Mouse (Mus musculus): ENCODE measurements around the gene Trim10. TPM values are rescaled to one million over a fixed set of nuclear protein-coding genes. Genes with fewer than 3 reads are reported as not detected.

The Trim10 gene
- polyA plus RNA-seq, 1 experiment from 2014 or later = 1.7 TPM

DNA sequence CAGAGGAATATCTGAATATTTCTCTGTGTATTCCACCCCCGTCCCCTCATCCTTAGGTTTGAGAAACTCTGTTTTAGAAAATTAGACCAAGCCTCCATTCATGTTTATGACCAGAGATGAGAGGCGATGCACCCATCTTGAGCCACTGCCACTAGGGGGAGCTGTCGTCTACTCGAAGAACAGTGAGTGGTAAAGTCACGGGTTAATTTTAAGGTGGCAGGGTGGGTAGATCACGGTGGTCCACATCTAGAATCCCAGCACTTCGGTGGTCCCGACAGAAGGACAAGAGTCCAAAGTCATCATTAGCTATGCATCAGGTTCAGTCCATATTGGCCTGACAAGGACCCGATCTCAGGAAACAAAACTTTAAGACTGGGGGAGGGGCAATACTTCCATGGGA is 45.7 kb downstream of the Trim10 start:
- H3K36me3 ChIP-seq = no peaks in the 10 kb centered on the region
- whole genome bisulfite sequencing = 15% methylated on average over 9 of the region's 9 CpGs
- no peak for ATAC-seq (ENCODE audit: insufficient number of reproducible peaks, low FRiP score, low TSS enrichment, low read depth)

GRCm38 (mm10) chr17:36920239-36920638 is 50.9 kb downstream of the Trim10 start:
- H3K4me2 ChIP-seq (replicated peaks) = no peak overlapping the region
- no peak overlapping the region for H3K4me3 ChIP-seq (replicated peaks)

More for the DNA sequence above, 45.7 kb downstream of the Trim10 start:
- Histone ChIP-seq H3K27me3 (0 out of 2 replicates have a peak, but pooled peaks cover 5% of the 10 kb centered on the region), H3K27ac (replicated peaks) (no peak overlapping the region), H3K9me3 (replicated peaks) (no peaks in the 10 kb centered on the region), H3K4me3 (replicated peaks) (no peak overlapping the region), H3K4me1 (no peaks in the 10 kb centered on the region), H3K4me2 (replicated peaks) (no peak overlapping the region), H3K9ac (no peak overlapping the region)

DNA sequence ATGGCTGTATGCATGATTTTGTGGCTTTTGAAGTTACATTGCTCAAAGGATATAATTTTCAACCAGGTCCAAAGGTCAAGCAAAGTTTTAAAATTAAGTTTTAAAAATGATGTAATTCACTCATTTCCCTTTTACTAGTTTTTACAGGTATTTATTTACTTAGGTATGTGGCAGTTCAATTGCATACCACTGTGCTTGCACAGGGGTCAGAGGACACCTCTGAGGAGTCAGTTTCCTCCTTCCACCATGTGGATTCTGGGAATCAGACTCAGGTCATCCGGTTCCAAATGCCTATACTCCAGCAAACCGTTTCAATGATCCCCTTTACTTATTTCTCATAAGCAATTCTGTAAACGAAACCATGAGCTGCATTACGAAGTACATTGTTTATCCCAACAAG is 53.3 kb downstream of the Trim10 start:
- WGBS = 69% methylated on average over 4 of the region's 4 CpGs
- Histone ChIP-seq H3K36me3 (no peaks in the 10 kb centered on the region), H3K4me2 (replicated peaks) (no peak overlapping the region), H3K4me1 (no peaks in the 10 kb centered on the region), H3K9ac (no peak overlapping the region), H3K27ac (replicated peaks) (no peak overlapping the region), H3K9me3 (replicated peaks) (no peaks in the 10 kb centered on the region), H3K4me3 (replicated peaks) (no peak overlapping the region), H3K27me3 (no peaks in the 10 kb centered on the region)
- no peak for ATAC-seq (ENCODE audit: insufficient number of reproducible peaks, low FRiP score, low TSS enrichment, low read depth)

More at GRCm38 (mm10) chr17:36920239-36920638, 50.9 kb downstream of the Trim10 start:
- no peak overlapping the region for H3K9ac ChIP-seq
- no peaks in the 10 kb centered on the region for H3K4me1 ChIP-seq
- 48% methylated on average over 15 of the region's 15 CpGs for WGBS
- no peaks in the 10 kb centered on the region for H3K9me3 ChIP-seq (replicated peaks)
- 0 out of 2 replicates have a peak, but pooled peaks cover 5% of the 10 kb centered on the region for H3K27me3 ChIP-seq
- ATAC-seq (ENCODE audit: insufficient number of reproducible peaks, low FRiP score, low TSS enrichment, low read depth) = no peak
- no peaks in the 10 kb centered on the region for H3K36me3 ChIP-seq
- no peak overlapping the region for H3K27ac ChIP-seq (replicated peaks)

DNA sequence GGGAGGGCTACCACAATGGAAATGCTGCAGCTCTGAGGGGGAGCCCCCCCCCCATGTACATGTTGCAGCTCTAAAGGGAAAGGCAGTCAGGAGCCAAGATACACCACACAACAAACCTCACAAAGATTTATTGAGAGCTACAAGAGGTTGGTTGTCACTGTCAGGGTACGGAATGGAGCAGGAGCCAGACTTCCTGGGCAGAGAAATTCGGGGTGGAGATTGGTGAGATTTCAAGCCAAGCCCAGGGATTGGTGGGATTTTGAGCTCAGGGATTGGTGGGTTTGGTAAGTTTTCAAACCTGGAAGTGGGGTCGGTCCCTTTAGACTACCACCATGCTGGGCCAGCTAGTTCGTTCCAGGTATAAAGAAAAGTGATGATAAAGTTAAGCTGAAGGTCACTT is 54.1 kb downstream of the Trim10 start:
- Histone ChIP-seq H3K27ac (replicated peaks) (no peak overlapping the region), H3K4me2 (replicated peaks) (no peak overlapping the region), H3K4me3 (replicated peaks) (no peak overlapping the region), H3K9ac (no peak overlapping the region), H3K27me3 (no peaks in the 10 kb centered on the region), H3K9me3 (replicated peaks) (no peaks in the 10 kb centered on the region), H3K36me3 (no peaks in the 10 kb centered on the region), H3K4me1 (no peaks in the 10 kb centered on the region)
- 63% methylated on average over 4 of the region's 4 CpGs for WGBS
- no peak for ATAC-seq (ENCODE audit: insufficient number of reproducible peaks, low FRiP score, low TSS enrichment, low read depth)

Other genes with a start within 250 kb of the Trim10 start
- gene H2-M9, start 226.9 kb upstream of the Trim10 start, polyA plus RNA-seq (2015; fragmentation: Nextera tagmentation; extraction: Ambion mirVana) = not detected in 2 replicates
- gene H2-M1, start 197.4 kb upstream of the Trim10 start, polyA plus RNA-seq (2015; fragmentation: Nextera tagmentation; extraction: Ambion mirVana) = not detected in 2 replicates
- not detected in 2 replicates for gene H2-M10.5, start 96.7 kb upstream of the Trim10 start, polyA plus RNA-seq (2015; fragmentation: Nextera tagmentation; extraction: Ambion mirVana)
- gene H2-M10.6, start 57.4 kb upstream of the Trim10 start, polyA plus RNA-seq (2015; fragmentation: Nextera tagmentation; extraction: Ambion mirVana) = not detected in 2 replicates
- gene Trim26, start 32.4 kb upstream of the Trim10 start, polyA plus RNA-seq (2015; fragmentation: Nextera tagmentation; extraction: Ambion mirVana) = 43.3 and 45.3 TPM in 2 replicates
- 0.15 and 0.17 TPM in 2 replicates for gene Trim15, start 2.4 kb upstream of the Trim10 start, polyA plus RNA-seq (2015; fragmentation: Nextera tagmentation; extraction: Ambion mirVana)
- gene Trim40, start 20.5 kb downstream of the Trim10 start, polyA plus RNA-seq (2015; fragmentation: Nextera tagmentation; extraction: Ambion mirVana) = not detected in 2 replicates
- gene Trim31, start 28.5 kb downstream of the Trim10 start, polyA plus RNA-seq (2015; fragmentation: Nextera tagmentation; extraction: Ambion mirVana) = not detected in 2 replicates
- 7.5 and 9.4 TPM in 2 replicates for gene Rnf39, start 73.3 kb downstream of the Trim10 start, polyA plus RNA-seq (2015; fragmentation: Nextera tagmentation; extraction: Ambion mirVana)
- gene Ppp1r11, start 82.2 kb downstream of the Trim10 start, polyA plus RNA-seq (2015; fragmentation: Nextera tagmentation; extraction: Ambion mirVana) = 106 and 111 TPM in 2 replicates
- gene Znrd1, start 89.0 kb downstream of the Trim10 start, polyA plus RNA-seq (2015; fragmentation: Nextera tagmentation; extraction: Ambion mirVana) = 94.7 and 98.6 TPM in 2 replicates
- 5.7 and 5.9 TPM in 2 replicates for gene Znrd1as, start 89.0 kb downstream of the Trim10 start, polyA plus RNA-seq (2015; fragmentation: Nextera tagmentation; extraction: Ambion mirVana)
- not detected in 2 replicates for gene 2410137M14Rik, start 111.7 kb downstream of the Trim10 start, polyA plus RNA-seq (2015; fragmentation: Nextera tagmentation; extraction: Ambion mirVana)
- 0.67 and 0.95 TPM in 2 replicates for gene H2-M5, start 120.0 kb downstream of the Trim10 start, polyA plus RNA-seq (2015; fragmentation: Nextera tagmentation; extraction: Ambion mirVana)
- 52.2 and 62.2 TPM in 2 replicates for gene Zfp57, start 131.6 kb downstream of the Trim10 start, polyA plus RNA-seq (2015; fragmentation: Nextera tagmentation; extraction: Ambion mirVana)
- gene Mog, start 153.8 kb downstream of the Trim10 start, polyA plus RNA-seq (2015; fragmentation: Nextera tagmentation; extraction: Ambion mirVana) = 0.09 TPM in 1 of 2 replicates, not detected in the other
- 11.5 and 15.0 TPM in 2 replicates for gene Gabbr1, start 176.4 kb downstream of the Trim10 start, polyA plus RNA-seq (2015; fragmentation: Nextera tagmentation; extraction: Ambion mirVana)
- 0.07 TPM in 1 of 2 replicates, not detected in the other for gene Olfr90, start 218.9 kb downstream of the Trim10 start, polyA plus RNA-seq (2015; fragmentation: Nextera tagmentation; extraction: Ambion mirVana)
- not detected in 2 replicates for gene Olfr91, start 228.7 kb downstream of the Trim10 start, polyA plus RNA-seq (2015; fragmentation: Nextera tagmentation; extraction: Ambion mirVana)